Mouse (Mus musculus): ENCODE measurements around the gene Vapb.

Vapb gene

GRCm38 (mm10) chr2:173791904-173792757 lies 54.8 kb downstream of the Vapb start:
- DNase-seq (ENCODE audit: low spot score in 2 of 2) = no peak

GRCm38 (mm10) chr2:173794018-173794417 lies 56.7 kb downstream of the Vapb start:
- no peak for DNase-seq (ENCODE audit: low spot score in 2 of 2)

- no peak for DNase-seq (ENCODE audit: low spot score in 2 of 2)
Observed at GRCm38 (mm10) chr2:173794531-173795510, 57.5 kb downstream of the Vapb start.

- DNase-seq (ENCODE audit: low spot score in 2 of 2) = no peak
Observed at GRCm38 (mm10) chr2:173795801-173796673, 58.7 kb downstream of the Vapb start.

GRCm38 (mm10) chr2:173796674-173796963 lies 59.3 kb downstream of the Vapb start:
- no peak for DNase-seq (ENCODE audit: low spot score in 2 of 2)

GRCm38 (mm10) chr2:173799513-173799912 lies 62.2 kb downstream of the Vapb start:
- no peak for DNase-seq (ENCODE audit: low spot score in 2 of 2)

GRCm38 (mm10) chr2:173800566-173800965 lies 63.3 kb downstream of the Vapb start:
- no peak for DNase-seq (ENCODE audit: low spot score in 2 of 2)

- peak; percentile 66 to 70 for DNase-seq (ENCODE audit: low spot score in 2 of 2)
Observed at GRCm38 (mm10) chr2:173801405-173801876, 64.1 kb downstream of the Vapb start.

- DNase-seq (ENCODE audit: low spot score in 2 of 2) = no peak
Observed at GRCm38 (mm10) chr2:173802176-173802575, 64.9 kb downstream of the Vapb start.

- peak in 1 of 2 experiments; percentile 48 for DNase-seq (ENCODE audit: low spot score in 2 of 2)
Observed at GRCm38 (mm10) chr2:173802956-173803355, 65.6 kb downstream of the Vapb start.

- no peak for DNase-seq (ENCODE audit: low spot score in 2 of 2)
Observed at GRCm38 (mm10) chr2:173803827-173804226, 66.5 kb downstream of the Vapb start.

GRCm38 (mm10) chr2:173806621-173807020 lies 69.3 kb downstream of the Vapb start:
- no peak for DNase-seq (ENCODE audit: low spot score in 2 of 2)

- no peak for DNase-seq (ENCODE audit: low spot score in 2 of 2)
Observed at GRCm38 (mm10) chr2:173808942-173809341, 71.6 kb downstream of the Vapb start.

- peak; percentile 73 to 86 for DNase-seq (ENCODE audit: low spot score in 2 of 2)
Observed at GRCm38 (mm10) chr2:173810036-173810850, 72.9 kb downstream of the Vapb start.

- DNase-seq (ENCODE audit: low spot score in 2 of 2) = no peak
Observed at GRCm38 (mm10) chr2:173810851-173811130, 73.5 kb downstream of the Vapb start.

- DNase-seq (ENCODE audit: low spot score in 2 of 2) = no peak
Observed at GRCm38 (mm10) chr2:173811850-173812249, 74.5 kb downstream of the Vapb start.

GRCm38 (mm10) chr2:173813071-173813470 lies 75.8 kb downstream of the Vapb start:
- DNase-seq (ENCODE audit: low spot score in 2 of 2) = no peak

- DNase-seq (ENCODE audit: low spot score in 2 of 2) = no peak
Observed at GRCm38 (mm10) chr2:173826287-173826686, 89.0 kb downstream of the Vapb start.

- DNase-seq (ENCODE audit: low spot score in 2 of 2) = no peak
Observed at GRCm38 (mm10) chr2:173827228-173827627, 89.9 kb downstream of the Vapb start.

- DNase-seq (ENCODE audit: low spot score in 2 of 2) = no peak
Observed at GRCm38 (mm10) chr2:173828134-173828533, 90.8 kb downstream of the Vapb start.

Measured in heart, adult 9 months (tissue).